Mouse (Mus musculus) embryo, embryonic 10 days (tissue): ENCODE results near the gene Gucd1.
"Not testable (repeated sequence)": the region's sequence is repeated elsewhere in the genome, so short reads cannot be mapped to it uniquely, and the experiment has no call there.

ENCODE experiments used
- DNase-seq: peaks from one replicate; pipeline ENCODE4 v3.0.0-alpha.2; 2015; ENCODE audit warnings: low spot score

The Gucd1 gene

GRCm38 (mm10) chr10:75430633-75431032 is 87.1 kb downstream of the Gucd1 start:
- no peak for DNase-seq

GRCm38 (mm10) chr10:75430147-75430537 is 87.6 kb downstream of the Gucd1 start:
- no peak for DNase-seq

DNA sequence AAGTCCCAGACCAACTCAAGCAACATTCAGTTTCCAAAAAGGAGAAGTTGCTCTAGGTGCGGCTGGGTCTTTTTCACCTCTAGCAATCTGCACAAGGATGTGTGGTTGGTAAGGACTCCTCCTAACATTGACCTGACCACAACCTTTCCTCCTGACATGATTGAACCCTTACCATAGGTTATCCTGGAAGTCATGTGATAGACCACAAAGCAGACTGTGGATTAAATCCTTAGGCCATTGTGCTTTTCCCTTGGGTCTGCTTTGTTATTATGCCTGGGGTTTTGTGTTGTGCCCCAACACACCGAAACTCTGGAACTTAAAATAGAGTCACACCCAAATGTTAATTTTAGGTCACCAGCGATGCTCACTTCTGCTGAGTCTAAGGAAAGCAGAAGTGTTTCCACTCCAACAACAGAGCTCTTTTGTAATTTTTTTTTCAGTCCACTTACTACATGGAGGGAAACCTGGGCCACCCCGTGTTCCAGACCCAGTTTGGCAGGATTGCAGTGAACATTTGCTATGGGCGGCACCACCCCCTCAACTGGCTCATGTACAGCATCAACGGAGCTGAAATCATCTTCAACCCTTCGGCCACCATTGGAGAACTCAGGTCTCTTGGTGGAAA is 88.1 kb downstream of the Gucd1 start:
- no peak for DNase-seq

DNA sequence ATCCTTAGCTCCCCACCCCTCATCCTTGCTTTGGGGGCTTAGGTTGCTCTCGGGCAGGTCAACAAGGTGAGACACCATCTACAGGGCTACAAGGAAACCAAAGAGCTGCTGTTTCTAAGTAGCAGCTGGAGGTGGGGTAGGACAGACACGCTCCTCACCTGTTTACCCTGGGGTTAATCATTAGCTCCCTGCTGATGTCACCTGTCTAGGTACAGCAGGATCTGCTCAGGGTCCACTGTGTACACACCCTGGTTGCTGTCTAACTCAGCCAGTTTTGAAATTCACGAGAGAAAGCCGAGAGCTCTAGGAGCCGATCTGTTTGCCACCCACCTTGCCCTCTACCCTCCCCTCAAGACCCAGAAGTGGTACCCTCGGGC is 88.8 kb downstream of the Gucd1 start:
- no peak for DNase-seq

DNA sequence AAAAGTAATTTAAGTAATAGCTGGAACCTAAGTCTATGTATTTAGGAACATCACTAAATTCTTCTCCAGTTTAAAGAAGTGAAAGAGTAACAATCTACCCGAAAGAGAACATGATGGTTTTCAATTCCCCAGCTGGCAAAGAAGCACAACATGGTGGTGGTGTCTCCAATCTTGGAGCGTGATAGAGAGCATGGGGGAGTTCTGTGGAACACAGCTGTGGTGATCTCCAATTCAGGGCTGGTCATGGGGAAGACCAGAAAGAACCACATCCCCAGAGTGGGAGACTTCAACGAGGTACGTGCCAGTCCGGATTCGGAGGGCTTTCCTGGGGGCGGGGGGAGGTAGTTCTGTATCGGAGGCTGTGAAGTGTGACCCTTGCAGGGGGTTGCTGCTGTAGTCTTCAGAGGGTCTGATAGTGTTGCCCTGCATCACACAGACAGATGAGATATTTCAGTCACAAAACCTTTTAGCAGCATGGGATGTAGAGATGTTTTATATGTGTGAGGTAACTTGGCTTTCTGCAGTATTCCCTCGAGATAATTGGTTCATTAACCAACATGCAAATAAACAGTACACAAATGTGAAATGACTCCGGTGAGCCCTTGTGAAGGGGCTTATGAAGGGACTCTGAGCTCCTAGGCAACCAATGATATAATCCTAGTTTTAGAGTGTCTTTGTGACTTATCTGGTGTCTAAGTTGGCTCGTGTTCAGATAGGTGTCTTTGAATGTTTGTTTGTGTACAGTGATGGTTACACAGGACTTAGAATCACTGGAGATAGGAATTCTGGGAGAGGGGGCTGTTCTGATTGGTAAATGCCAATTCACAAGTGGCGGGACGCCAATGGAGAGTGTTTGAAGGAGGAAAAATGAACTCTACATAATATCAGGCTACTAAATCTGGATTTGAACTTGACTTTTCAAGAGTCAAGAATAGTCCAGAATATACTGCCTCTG is 89.4 kb downstream of the Gucd1 start:
- no peak for DNase-seq

- DNase-seq = no peak
These were observed 93.3 kb downstream of the Gucd1 start for GRCm38 (mm10) chr10:75424498-75424901.

DNA sequence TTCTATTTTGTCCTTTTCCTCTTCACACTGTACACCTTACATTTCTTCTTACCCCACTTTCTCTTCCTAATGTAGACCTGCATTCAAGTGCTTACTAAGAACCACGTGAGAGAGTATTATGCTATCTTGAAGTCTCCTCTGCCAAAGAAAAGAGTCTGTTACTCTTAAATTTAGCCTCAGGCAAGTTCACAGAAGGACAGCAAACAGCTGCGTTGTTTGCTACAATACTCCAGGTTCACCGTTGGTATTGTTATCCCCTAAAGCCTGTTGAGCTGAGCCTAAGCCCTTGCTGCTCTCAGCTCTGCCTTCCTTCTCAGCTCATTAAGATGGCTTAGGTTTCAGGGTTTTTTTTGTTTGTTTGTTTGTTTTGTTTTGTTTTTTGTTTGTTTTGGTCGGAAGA is 99.0 kb downstream of the Gucd1 start:
- DNase-seq = no peak

DNA sequence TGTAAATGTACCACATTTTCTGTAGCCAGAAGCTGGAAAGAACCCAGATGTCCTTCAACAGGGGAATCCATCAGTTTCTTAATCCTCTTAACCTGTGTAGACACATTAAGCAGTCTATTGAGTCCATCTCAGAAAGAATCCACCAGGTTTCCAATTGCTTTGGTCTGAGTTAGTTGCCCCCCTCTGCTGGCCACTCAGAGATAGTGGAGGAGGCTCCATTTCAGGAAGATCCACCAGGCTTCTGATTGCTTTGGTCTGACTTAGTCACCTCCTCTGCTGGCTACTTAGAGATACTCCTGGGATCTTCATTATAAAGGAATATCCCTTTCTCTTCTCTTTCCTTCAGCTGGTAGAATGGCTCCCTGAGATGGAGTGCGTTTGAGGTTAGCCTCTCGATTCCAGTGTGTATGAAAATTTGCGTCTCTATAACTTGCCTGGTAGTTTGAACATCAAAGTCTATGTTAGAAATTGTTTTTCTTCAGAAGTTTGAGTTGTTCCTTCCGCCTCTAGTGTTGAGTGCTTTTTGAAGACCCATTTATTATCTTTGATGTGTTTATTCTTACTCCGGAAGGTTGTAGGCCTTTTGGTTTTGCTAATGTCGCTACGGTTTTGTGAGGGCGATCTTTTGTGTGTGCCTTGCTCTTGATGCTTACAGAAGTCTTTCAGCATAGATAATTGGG is 100.3 kb downstream of the Gucd1 start:
- no peak for DNase-seq

DNA sequence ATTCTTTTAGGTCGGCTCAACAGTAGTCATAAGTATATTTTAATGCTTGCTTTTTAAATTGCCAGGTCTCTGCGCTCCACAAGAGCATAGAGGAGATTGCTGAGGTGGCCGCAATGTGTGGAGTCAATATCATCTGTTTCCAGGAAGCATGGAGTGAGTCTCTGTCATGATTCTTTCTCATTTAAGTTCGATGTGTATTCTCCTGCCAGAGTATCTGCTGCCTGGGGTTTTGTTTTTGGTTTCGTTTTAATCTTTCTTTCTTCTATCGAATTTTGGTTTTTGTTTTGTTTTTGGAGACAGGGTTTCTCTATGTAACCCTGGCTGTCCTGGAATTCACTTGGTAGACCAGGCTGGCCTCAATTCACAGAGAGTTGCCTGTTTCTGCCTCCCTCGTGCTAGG is 102.8 kb downstream of the Gucd1 start:
- no peak for DNase-seq

GRCm38 (mm10) chr10:75412114-75413103 is 105.4 kb downstream of the Gucd1 start:
- no peak for DNase-seq

- not testable (repeated sequence) for DNase-seq
These were observed 106.2 kb downstream of the Gucd1 start for GRCm38 (mm10) chr10:75411343-75412113.

- DNase-seq = no peak
These were observed 110.0 kb downstream of the Gucd1 start for GRCm38 (mm10) chr10:75407741-75408140.

- DNase-seq = no peak
These were observed 111.0 kb downstream of the Gucd1 start for GRCm38 (mm10) chr10:75406755-75407154.

DNA sequence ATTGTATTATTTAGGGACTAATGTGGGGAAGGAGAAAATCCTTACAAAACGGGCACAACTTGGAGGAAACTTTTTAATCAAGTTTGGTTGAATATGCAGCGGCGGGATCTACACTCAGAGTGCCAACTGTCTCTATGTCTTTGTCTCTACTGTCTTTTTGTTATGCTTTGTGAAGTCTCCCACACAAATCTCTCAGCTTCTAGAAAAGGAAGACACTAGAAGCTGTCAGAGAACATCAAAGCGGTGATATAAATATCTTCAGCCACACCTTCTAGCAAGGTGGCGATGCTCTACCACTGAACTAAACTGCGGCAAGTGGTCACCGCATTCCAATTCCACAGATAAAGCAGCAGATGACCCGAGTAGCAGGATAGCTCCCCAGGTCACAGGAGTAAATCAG is 111.9 kb downstream of the Gucd1 start:
- DNase-seq = no peak

DNA sequence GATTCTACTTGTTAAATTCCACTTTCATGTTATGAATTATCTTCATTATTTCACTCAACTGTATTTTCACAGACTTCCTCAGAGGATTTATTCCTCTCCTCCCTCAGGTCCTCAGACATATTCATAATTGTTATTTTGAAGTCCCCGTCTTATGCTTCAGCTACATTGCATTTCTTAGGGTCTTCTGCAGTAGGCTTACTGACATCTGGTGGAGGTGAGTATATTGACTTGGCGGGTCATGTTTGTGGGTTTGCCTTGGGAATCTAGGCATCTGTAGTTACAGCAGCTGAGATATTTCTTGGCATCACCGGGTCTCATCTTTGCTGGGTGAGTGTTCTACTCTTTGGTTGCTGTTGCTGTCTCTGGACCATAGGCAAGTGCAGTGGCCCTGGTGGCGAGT is 116.8 kb downstream of the Gucd1 start, which contains the start of gene Upb1:
Upb1 (plus strand) TSS at position 158 of the 400 bp plus-strand sequence.
- no peak for DNase-seq

GRCm38 (mm10) chr10:75396966-75397365 is 120.8 kb downstream of the Gucd1 start:
- peak; percentile 28 for DNase-seq

- DNase-seq = no peak
These were observed 123.0 kb downstream of the Gucd1 start for GRCm38 (mm10) chr10:75394796-75395195.

DNA sequence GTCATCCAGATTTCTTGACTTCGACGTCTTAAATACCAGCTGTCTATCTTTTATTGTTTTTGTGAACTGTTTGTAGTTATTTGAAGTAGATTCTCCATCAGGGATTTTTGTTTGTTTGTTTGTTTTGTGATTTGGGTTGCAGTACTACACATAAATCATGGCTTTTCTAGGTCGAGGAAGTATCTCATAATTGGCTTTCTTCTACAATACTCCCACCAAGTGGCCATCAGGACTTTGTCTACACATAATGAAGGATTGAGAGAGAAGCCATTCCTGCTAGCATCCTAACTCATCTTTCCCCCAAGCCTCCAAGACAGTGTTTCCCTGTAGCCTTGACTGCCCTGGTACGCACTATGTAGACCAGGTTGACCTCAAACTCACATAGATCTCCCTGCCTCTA is 126.9 kb downstream of the Gucd1 start:
- DNase-seq = no peak

GRCm38 (mm10) chr10:75390156-75390555 is 127.6 kb downstream of the Gucd1 start:
- no peak for DNase-seq

GRCm38 (mm10) chr10:75378688-75379087 is 139.1 kb downstream of the Gucd1 start:
- DNase-seq = no peak
